Mouse (Mus musculus) heart, embryonic 12.5 days (tissue): ENCODE data around the gene Angptl1. TPM values are rescaled to one million over a fixed set of nuclear protein-coding genes. Genes with fewer than 3 reads are reported as not detected.

Experiments
- ATAC-seq: fragments of 200-750 bp; cut with Nextera tagmentation; 2 replicates; pipeline ENCODE4 v1.8.0; 2017; ENCODE audit warnings: moderate TSS enrichment, moderate library complexity; ENCODE audit not compliant: insufficient number of reproducible peaks, low FRiP score
- H3K27ac ChIP-seq: fragments of 300-500 bp; sonication (generic); 2 replicates; pipeline ENCODE4 v1.5.1; 2016; ENCODE audit warnings: mild to moderate bottlenecking, moderate library complexity; ENCODE audit not compliant: poor library complexity, severe bottlenecking
- H3K27me3 ChIP-seq: fragments of 300-500 bp; sonication (generic); replicated peaks from 2 replicates; pipeline ENCODE4 v1.6.1; 2016; ENCODE audit warnings: mild to moderate bottlenecking, moderate library complexity
- H3K36me3 ChIP-seq: fragments of 300-500 bp; sonication (generic); 2 replicates; pipeline ENCODE4 v1.6.1; 2016; ENCODE audit warnings: mild to moderate bottlenecking, moderate library complexity
- H3K4me1 ChIP-seq: fragments of 300-500 bp; sonication (generic); replicated peaks from 2 replicates; pipeline ENCODE4 v1.6.1; 2016; ENCODE audit warnings: mild to moderate bottlenecking
- H3K4me2 ChIP-seq: fragments of 300-500 bp; sonication (generic); 2 replicates; pipeline ENCODE4 v1.6.1; 2016; ENCODE audit warnings: mild to moderate bottlenecking, moderate library complexity
- H3K4me3 ChIP-seq: fragments of 300-500 bp; sonication (generic); 2 replicates; pipeline ENCODE4 v1.5.1; 2016; ENCODE audit warnings: mild to moderate bottlenecking
- H3K9ac ChIP-seq: fragments of 300-500 bp; sonication (generic); 2 replicates; pipeline ENCODE4 v1.6.1; 2016; ENCODE audit warnings: mild to moderate bottlenecking, moderate library complexity
- H3K9me3 ChIP-seq: fragments of 300-500 bp; sonication (generic); replicated peaks from 2 replicates; pipeline ENCODE4 v1.6.1; 2016; ENCODE audit warnings: mild to moderate bottlenecking, moderate library complexity
- WGBS: fragments of 180-500 bp; shearing (Covaris S2); methylation state at CpG from one replicate; pipeline ENCODE4 v1.1.7; 2016; 5-methylcytosine and 5-hydroxymethylcytosine counted together
- polyA plus RNA-seq: library from polyadenylated mRNA; unstranded; fragments of >200 nt; fragmentation: Nextera tagmentation; extraction: Ambion mirVana; gene quantifications from 2 replicates; pipeline ENCODE4 v1.2.1, GENCODE M21; 2016

Angptl1 gene
- polyA plus RNA-seq, 1 experiment from 2014 or later = 2.1 TPM

DNA sequence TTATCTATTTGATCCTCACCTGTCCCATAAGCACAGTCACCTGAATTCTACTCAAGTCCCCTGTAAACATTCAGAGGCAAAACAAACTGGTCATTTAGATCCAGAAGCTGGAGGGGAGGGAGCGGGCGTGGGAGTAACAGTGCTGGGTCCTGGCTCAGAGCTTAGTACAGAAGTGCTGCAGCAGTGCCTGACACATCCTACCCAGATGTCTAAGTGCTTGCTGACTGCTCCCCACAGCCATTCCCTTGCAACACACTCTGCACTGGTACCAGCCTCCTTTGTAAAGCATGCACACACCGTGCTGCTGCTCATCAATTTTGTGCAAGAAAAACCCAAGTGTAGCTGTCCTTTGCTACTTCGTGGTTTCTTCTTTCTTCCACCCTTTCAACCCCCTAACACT is 8.7 kb downstream of the Angptl1 start:
- Histone ChIP-seq H3K27me3 (no peaks in the 10 kb centered on the region), H3K9ac (no peak overlapping the region), H3K4me2 (no peak overlapping the region), H3K9me3 (no peaks in the 10 kb centered on the region), H3K27ac (no peak overlapping the region), H3K4me1 (peaks cover 14% of the 10 kb centered on the region), H3K36me3 (no peaks in the 10 kb centered on the region), H3K4me3 (no peak overlapping the region)
- 58% methylated on average over 4 of the region's 4 CpGs for WGBS
- ATAC-seq = no peak

DNA sequence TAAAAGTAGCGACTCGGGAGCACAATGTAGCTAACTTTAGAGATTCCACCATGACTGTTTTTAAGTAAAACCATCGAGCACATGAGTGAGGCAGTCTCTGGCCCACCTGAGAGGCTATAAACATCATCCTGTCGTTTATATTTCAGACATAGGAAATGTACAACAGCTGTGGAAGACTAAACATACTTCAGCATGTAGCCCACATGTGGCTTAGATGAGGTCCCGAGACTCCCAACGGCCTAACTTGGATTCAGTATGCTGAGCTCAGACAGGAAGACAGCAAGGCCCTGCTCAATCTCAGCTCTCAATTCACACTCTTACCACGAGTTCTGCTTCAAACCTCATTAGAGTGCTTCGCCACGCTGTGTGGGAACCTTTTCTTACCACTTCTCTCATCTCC is 14.0 kb downstream of the Angptl1 start:
- WGBS = 61% methylated on average over 9 of the region's 9 CpGs
- H3K27me3 ChIP-seq = no peaks in the 10 kb centered on the region
- H3K4me3 ChIP-seq = no peak overlapping the region
- H3K9me3 ChIP-seq = no peaks in the 10 kb centered on the region
- H3K27ac ChIP-seq = no peak overlapping the region
- no peak for ATAC-seq
- H3K9ac ChIP-seq = no peak overlapping the region
- H3K36me3 ChIP-seq = no peaks in the 10 kb centered on the region
- no peak overlapping the region for H3K4me2 ChIP-seq
- H3K4me1 ChIP-seq = peaks cover 3% of the 10 kb centered on the region; the same call in 1 of the 2 replicates

DNA sequence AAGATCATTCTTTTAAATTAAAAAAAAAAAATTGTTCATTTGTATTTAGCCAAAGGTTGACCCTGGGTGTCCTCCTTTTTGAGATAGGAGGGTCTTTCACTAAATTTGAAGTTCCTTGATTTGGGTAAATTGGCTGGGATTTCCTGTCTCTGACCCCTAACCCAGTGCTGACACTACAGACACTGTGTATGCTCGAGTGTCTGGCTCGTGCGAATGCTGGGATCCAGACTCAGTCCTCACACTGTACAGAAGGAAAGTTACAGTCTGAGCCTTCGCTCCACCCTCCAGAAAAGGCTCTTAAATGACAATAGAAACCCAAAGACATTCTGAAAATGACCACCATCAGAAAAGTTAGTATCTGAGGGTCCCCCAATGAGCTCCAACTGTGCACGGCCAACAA is 14.5 kb downstream of the Angptl1 start:
- Histone ChIP-seq H3K4me2 (no peak overlapping the region), H3K4me1 (0 out of 2 replicates have a peak, but pooled peaks cover 3% of the 10 kb centered on the region), H3K9ac (no peak overlapping the region), H3K27ac (no peak overlapping the region), H3K4me3 (no peak overlapping the region), H3K27me3 (no peaks in the 10 kb centered on the region), H3K36me3 (no peaks in the 10 kb centered on the region), H3K9me3 (no peaks in the 10 kb centered on the region)
- no peak for ATAC-seq
- WGBS = 72% methylated on average over 5 of the region's 5 CpGs

DNA sequence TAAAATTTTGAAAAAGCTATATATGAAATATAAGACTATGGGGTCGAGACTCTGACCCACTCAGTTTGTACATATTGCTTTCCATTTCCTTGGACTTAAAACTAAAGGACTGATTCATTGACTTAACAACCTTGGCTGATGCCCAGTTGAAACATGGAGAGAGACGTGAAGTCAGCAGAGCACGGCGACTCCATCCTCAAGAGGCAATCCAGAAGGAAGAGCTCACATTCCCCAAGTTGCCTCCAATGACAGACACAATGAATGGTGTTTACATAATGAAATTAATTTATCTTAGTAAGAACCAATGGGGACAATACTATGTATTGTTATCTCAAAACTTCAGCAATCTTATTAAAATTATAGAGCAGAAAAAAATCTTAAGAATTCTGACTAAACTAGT is 16.2 kb downstream of the Angptl1 start:
- no peaks in the 10 kb centered on the region for H3K36me3 ChIP-seq
- no peaks in the 10 kb centered on the region for H3K27me3 ChIP-seq
- H3K4me2 ChIP-seq = no peak overlapping the region
- H3K9ac ChIP-seq = no peak overlapping the region
- H3K9me3 ChIP-seq = no peaks in the 10 kb centered on the region
- WGBS = 86% methylated on average over 4 of the region's 4 CpGs
- ATAC-seq = no peak
- H3K4me3 ChIP-seq = no peak overlapping the region
- H3K27ac ChIP-seq = no peak overlapping the region
- 0 out of 2 replicates have a peak, but pooled peaks cover 3% of the 10 kb centered on the region for H3K4me1 ChIP-seq

DNA sequence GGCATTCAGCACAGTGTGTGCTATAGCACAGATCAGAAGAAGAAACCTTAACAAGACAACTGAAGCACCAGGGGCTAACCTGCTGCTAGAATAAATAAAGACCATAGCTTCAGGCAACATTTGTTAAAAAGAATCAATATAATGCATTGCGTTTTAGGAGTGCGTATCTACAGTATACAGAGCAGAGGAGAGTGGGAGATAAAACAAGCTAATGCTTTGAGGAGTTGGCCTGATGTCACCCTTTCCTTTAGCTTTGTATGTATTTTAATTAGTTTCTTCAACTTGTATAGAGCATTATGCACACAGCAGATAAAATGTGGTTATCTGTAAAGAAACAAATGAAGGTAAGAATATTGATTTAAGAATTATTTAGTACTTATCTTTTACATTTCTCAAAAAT is 18.3 kb downstream of the Angptl1 start:
- H3K4me2 ChIP-seq = no peak overlapping the region
- 0 out of 2 replicates have a peak, but pooled peaks cover 3% of the 10 kb centered on the region for H3K4me1 ChIP-seq
- WGBS = 84% methylated on average over 2 of the region's 2 CpGs
- no peaks in the 10 kb centered on the region for H3K27me3 ChIP-seq
- H3K9ac ChIP-seq = no peak overlapping the region
- H3K36me3 ChIP-seq = no peaks in the 10 kb centered on the region
- no peak overlapping the region for H3K4me3 ChIP-seq
- no peak overlapping the region for H3K27ac ChIP-seq
- no peak for ATAC-seq
- no peaks in the 10 kb centered on the region for H3K9me3 ChIP-seq

DNA sequence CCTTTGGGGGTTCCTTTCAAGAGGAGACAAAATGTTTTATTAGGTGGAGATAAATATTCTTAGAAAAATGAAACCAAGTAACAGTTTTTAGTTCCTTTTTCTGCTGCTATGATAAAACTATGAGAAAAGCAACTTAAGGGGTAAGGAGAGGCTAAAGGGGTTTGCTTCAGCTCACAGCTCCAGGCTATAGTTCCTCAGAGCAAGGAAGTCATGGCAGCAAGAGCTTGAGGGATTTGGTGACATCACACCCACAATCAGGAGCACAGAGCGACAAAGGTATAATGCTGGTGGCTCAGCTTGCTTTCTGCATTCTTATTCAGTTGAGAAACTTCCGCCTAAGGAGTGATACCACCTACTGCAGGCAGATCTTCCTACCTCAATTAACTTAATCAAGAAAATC is 20.8 kb downstream of the Angptl1 start:
- no peaks in the 10 kb centered on the region for H3K27me3 ChIP-seq
- H3K36me3 ChIP-seq = no peaks in the 10 kb centered on the region
- no peak overlapping the region for H3K4me2 ChIP-seq
- peaks cover 9% of the 10 kb centered on the region for H3K4me1 ChIP-seq
- no peak overlapping the region for H3K9ac ChIP-seq
- H3K9me3 ChIP-seq = no peaks in the 10 kb centered on the region
- 90% methylated on average over 2 of the region's 2 CpGs for WGBS
- no peak for ATAC-seq
- H3K27ac ChIP-seq = no peak overlapping the region
- H3K4me3 ChIP-seq = no peak overlapping the region

DNA sequence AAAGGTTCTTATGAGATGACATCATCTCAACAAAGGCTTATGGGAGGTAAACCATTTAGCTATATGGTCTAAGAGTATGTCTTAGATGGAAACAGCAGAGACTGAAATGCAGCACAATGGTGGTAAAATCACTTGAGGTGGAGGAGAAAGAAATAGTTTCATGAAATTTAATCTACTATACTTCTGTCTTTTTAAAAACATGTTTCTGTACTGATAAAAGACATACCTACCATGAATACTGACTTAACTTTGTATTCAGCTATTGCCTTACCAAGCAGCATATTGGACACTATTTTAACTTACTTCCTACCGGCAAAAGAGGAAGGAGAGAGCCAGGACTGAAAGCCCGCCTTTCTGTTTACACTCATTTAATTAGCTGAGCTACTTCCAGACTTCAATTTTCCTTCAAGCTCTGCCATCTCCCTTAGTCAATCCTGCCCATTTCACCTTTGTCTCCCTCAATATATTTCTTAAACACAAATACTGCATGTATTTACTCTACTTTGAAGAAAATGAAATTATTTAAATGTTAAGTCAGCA is 21.4 kb downstream of the Angptl1 start:
- WGBS = 75% methylated on average over 2 of the region's 2 CpGs
- no peaks in the 10 kb centered on the region for H3K36me3 ChIP-seq
- H3K27ac ChIP-seq = no peak overlapping the region
- H3K4me3 ChIP-seq = no peak overlapping the region
- no peak for ATAC-seq
- no peak overlapping the region for H3K4me2 ChIP-seq
- no peaks in the 10 kb centered on the region for H3K27me3 ChIP-seq
- H3K4me1 ChIP-seq = peaks cover 11% of the 10 kb centered on the region
- no peaks in the 10 kb centered on the region for H3K9me3 ChIP-seq
- H3K9ac ChIP-seq = no peak overlapping the region

DNA sequence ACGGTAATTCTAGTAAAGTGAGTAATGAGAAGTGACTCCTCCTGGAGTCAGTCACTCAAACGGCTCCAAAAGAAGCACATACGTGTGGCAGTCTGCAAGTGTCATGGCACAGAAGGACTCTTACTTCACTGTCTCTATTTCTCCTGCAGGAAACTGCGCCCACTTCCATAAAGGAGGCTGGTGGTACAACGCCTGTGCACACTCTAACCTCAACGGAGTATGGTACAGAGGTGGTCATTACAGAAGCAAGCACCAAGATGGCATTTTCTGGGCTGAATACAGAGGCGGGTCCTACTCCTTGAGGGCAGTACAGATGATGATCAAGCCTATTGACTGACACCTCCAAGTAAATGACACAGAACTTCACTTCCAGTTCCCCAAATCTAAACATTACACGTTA is 21.9 kb downstream of the Angptl1 start:
- Histone ChIP-seq H3K27me3 (no peaks in the 10 kb centered on the region), H3K27ac (no peak overlapping the region), H3K9me3 (no peaks in the 10 kb centered on the region), H3K36me3 (no peaks in the 10 kb centered on the region), H3K4me1 (peaks cover 11% of the 10 kb centered on the region), H3K4me2 (no peak overlapping the region), H3K9ac (no peak overlapping the region), H3K4me3 (no peak overlapping the region)
- ATAC-seq = no peak
- WGBS = 87% methylated on average over 8 of the region's 8 CpGs

DNA sequence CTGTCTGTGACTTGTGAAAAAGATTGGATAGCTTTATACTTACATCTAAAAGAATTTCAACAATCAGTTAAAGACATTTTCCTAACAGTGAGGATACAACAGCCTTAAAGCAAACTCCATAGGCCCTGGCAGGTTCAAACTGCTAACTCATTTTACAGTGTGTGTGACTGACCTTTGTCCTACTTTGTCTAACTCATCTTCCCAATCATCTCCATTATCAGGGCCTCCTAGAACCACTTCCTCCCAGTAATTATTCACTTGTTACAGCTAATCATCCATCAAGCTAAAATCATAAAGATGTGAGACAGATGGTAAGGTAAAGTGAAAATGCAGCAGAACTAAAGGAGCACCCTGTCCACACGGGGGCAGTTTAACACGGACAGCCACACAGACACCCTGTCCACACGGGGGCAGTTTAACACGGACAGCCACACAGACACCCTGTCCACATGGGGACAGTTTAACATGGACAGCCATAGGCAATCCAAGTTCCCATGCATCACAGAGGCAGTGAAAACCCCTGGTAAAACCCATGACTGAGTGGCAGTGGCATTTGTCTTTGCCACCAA is 23.2 kb downstream of the Angptl1 start:
- Histone ChIP-seq H3K9ac (no peak overlapping the region), H3K4me2 (no peak overlapping the region), H3K9me3 (no peaks in the 10 kb centered on the region), H3K4me1 (peaks cover 19% of the 10 kb centered on the region), H3K4me3 (no peak overlapping the region), H3K27ac (no peak overlapping the region), H3K27me3 (no peaks in the 10 kb centered on the region), H3K36me3 (no peaks in the 10 kb centered on the region)
- no peak for ATAC-seq
- 43% methylated on average over 4 of the region's 4 CpGs for WGBS

DNA sequence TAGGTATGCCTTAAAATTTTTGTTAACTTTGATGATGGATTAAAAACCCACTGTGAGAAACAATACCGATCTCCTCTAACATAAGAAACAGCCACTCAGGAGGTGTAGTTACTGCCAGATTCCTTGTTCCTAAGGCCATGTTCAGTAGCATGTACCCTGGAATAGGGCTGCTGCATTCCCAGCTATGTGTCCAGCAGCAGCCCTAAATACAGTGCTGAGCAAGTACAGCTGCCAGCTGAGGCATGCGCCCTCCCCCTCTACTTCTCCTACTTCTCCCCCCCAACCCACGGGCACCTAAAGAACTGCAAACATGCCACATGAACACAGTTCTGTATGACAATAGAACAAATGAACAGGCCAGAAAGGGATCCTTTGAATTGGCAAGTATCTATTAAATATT is 25.4 kb downstream of the Angptl1 start:
- Histone ChIP-seq H3K36me3 (no peaks in the 10 kb centered on the region), H3K4me3 (no peak overlapping the region), H3K9me3 (no peaks in the 10 kb centered on the region), H3K9ac (0 out of 2 replicates have a peak overlapping the region, but pooled peaks have one; percentile 18), H3K4me1 (peaks cover 31% of the 10 kb centered on the region), H3K27me3 (no peaks in the 10 kb centered on the region), H3K27ac (no peak overlapping the region), H3K4me2 (no peak overlapping the region)
- 67% methylated on average over 3 of the region's 3 CpGs for WGBS
- no peak for ATAC-seq

DNA sequence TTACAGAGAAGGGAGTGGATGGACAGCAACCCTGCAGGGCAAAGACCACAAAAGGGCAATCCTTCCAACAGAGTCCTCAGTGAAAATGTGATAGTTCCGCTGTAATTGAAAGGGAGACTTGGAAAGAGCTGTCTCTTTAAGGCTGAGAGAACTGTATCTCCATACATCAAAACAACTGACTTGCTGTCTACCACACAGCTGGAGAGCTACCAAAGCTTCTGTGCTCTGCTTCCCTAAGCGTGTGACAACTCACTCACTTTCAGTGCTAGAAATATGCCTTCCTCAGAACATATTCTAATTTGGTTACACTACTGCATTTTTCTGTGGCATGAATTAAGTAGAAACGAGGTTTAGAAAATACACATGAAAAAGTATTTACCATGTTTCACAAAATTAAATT is 25.9 kb downstream of the Angptl1 start:
- H3K4me3 ChIP-seq = no peak overlapping the region
- no peak overlapping the region for H3K4me2 ChIP-seq
- no peak overlapping the region for H3K27ac ChIP-seq
- no peaks in the 10 kb centered on the region for H3K36me3 ChIP-seq
- H3K9ac ChIP-seq = no peak overlapping the region
- no peaks in the 10 kb centered on the region for H3K9me3 ChIP-seq
- no peak for ATAC-seq
- 56% methylated on average over 3 of the region's 3 CpGs for WGBS
- H3K27me3 ChIP-seq = no peaks in the 10 kb centered on the region
- H3K4me1 ChIP-seq = peaks cover 31% of the 10 kb centered on the region

DNA sequence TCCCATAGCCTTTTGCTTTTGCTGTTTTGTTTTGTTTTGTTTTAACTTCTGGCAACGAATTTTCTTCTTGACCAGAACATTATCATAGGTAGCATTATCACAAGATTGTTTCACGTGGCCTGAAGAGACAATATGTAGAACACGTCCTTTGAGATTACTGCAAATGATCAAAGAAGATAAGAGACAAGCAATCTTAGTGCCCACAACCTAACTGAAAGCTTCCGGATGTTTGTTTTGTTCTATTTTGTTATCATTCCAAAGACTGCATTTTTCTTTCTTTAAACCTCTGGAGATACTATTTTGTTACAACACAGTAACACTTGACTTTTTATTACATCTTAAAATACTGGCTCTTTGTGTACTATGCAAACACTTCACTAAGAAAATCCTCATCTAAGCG is 31.7 kb downstream of the Angptl1 start:
- H3K4me2 ChIP-seq = no peak overlapping the region
- no peaks in the 10 kb centered on the region for H3K9me3 ChIP-seq
- H3K27ac ChIP-seq = no peak overlapping the region
- H3K36me3 ChIP-seq = peaks cover 9% of the 10 kb centered on the region; the same call in 1 of the 2 replicates
- peaks cover 20% of the 10 kb centered on the region for H3K4me1 ChIP-seq
- ATAC-seq = no peak
- 65% methylated on average over 5 of the region's 5 CpGs for WGBS
- H3K27me3 ChIP-seq = no peaks in the 10 kb centered on the region
- H3K4me3 ChIP-seq = no peak overlapping the region
- no peak overlapping the region for H3K9ac ChIP-seq
